Mouse (Mus musculus) kidney, postnatal 25 days (tissue): Measurements from ENCODE around the gene Vmn1r115.
"Not testable (repeated sequence)": the region's sequence is repeated elsewhere in the genome, so short reads cannot be mapped to it uniquely, and the experiment has no call there.

Experiments
- DNase-seq, 2 experiments: peaks; one replicate each; pipeline ENCODE4 v3.0.0; 2021; ENCODE audit warnings: mixed read lengths in 2 of 2

Gene Vmn1r115

DNA sequence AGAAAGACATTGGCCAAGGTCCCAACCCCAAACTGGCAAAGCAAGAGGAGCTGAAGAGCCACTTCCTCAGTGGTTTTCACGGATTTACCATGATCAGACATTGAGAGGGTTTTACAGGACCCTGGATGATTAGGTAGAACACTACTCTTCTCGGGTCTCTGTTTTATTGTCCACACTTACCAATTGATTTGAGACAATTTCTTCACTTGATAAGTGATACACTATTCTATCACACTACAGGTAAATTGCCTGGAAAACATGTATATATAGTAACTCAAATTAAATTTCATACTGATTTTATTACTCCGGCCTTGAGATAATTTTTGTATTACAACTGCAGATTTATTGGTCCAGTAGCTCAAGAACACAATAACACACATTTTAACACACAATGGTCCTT, at the start of gene Vmn1r115:
Gene Vmn1r115, minus strand, starts transcription at position 101 of the 400 bp plus-strand sequence.
- DNase-seq, result not testable (repeated sequence)

DNA sequence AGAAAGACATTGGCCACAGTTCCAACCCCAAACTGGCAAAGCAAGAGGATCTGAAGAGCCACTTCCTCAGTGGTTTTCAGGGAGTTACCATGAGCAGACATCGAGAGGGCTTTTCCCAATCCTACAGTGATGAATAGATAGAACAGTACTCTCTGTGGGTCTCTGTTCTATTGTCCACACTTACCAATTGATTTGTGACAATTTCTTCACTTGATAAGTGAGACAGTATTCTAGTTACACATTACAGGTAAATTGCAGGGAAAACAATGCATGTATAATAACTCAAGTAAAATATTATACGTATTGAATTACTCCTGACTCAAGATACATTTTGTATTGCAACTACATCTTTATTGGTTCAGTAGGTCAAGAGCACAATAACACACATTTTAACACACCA, 39.2 kb upstream of the Vmn1r115 start, which contains the start of gene Vmn1r117:
Gene Vmn1r117, minus strand, starts transcription at position 101 of the 400 bp plus-strand sequence.
- not testable (repeated sequence) for DNase-seq

DNA sequence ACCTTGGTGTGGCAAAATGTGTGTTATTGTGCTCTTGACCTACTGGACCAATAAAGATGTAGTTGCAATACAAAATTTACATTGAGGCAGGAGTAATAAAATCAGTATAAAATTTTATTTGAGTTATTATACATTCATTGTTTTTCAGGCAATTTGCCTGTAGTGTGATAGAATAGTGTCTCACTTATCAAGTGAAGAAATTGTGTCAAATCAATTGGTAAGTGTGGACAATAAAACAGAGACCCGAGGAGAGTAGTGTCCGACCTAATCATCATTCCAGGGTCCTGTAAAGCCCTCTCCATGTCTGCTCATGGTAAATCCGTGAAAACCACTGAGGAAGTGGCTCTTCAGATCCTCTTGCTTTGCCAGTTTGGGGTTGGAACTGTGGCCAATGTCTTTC, 27.2 kb upstream of the Vmn1r115 start, which contains the start of gene Vmn1r116:
Gene Vmn1r116, plus strand, starts transcription at position 301 of the 400 bp plus-strand sequence.
- not testable (repeated sequence) for DNase-seq

DNA sequence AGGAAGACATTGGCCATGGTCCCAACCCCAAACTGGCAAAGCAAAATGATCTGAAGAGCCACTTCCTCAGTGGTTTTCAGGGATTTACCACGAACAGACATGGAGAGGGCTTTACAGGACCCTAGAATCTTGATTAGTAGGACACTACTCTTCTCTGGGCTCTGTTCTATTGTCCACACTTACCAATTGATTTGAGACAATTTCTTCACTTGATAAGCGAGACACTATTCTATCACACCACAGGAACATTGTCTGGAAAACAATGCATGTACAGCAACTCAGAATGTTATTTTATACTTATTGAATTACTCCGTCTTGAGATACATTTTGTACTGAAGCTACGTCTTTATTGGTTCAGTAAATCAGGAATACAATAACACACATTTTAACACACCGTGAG, 32.7 kb downstream of the Vmn1r115 start, which contains the start of gene Vmn1r114:
Gene Vmn1r114, minus strand, starts transcription at position 101 of the 400 bp plus-strand sequence.
- not testable (repeated sequence) for DNase-seq
